Mouse (Mus musculus) thymus, adult 18-20 months (tissue): ENCODE measurements around the gene Was.
A peak's percentile ranks its signal among the peaks of the same experiment; 100 is the strongest.
"Not testable (repeated sequence)": the region's sequence is repeated elsewhere in the genome, so short reads cannot be mapped to it uniquely, and the experiment has no call there.

ENCODE experiments used
- DNase-seq, 2 experiments: peaks; one replicate each; pipeline ENCODE4 v3.0.0; 2022; ENCODE audit warnings: mixed read lengths in 2 of 2

Gene Was

GRCm38 (mm10) chrX:8073881-8074429, 16.3 kb downstream of the Was start:
- peak; percentile 36 to 61 for DNase-seq

DNA sequence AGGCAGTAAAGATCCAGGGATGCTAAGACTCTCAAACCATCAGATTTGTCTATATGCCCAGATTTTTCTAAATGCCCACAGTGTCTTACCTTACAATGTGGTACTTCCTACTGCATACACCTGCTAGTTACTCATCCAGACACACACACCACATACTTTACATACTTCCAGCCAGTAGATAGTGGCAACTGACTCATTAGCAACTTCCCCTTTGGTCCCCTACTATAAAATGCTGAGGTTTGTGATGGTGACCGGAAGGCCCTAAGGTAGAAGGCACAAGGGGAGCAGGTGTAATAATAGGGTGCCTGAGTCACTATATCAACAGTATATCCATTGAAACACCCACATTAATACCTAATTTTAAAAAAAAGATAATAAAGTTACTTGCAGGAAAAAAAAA, 21.1 kb downstream of the Was start:
- DNase-seq, result no peak

DNA sequence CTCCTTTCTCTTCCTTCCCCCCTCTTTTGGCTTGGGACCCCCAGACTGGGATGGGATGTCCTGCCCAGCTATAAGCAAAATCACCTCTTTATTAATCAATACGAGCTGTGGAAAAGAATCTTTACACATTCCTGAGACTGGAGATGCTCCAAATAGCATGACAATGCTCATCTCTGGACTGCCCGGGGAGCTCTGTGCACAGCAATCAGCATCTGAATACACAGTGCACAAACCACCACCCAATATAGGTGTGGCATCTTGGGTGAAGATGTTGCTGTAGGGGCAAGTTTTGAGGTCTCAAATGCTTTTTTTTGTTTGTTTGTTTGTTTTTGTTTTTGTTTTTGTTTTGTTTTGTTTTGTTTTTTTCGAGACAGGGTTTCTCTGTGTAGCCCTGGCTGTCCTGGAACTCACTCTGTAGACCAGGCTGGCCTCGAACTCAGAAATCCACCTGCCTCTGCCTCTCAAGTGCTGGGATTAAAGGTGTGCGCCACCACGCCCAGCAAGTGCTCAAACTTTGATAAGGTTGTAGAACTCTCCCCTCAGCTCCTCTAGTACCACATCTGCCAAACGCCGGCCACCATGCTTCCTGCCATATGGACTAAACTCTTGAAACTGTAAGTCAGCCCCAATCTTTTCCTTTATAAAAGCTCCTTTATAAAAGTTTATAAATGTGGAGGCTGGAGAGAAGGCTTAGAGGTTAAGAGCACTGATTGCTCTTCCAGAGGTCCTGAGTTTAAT, 39.1 kb downstream of the Was start:
- not testable (repeated sequence) for DNase-seq

DNA sequence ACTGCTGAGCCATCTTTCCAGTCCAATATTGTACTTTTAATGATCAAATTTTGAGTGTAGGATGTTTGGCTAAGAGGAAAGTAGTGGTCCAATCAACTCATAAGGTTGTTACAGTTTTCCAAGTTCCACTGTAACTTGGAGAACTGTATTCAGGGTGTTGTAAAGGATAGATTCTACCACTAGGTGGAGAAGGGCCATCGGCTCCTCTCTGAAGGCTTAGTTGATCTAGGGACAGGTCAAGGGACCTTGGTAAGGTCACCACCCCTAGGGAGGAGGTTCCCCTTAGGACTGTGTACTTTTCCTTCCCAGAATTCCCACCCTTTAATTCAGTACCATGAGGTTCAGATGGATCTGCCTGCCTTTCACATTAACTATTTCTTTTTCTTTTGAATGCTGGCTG, 57.3 kb downstream of the Was start:
- DNase-seq, result no peak
